9 mouse cellular contexts compared by ENCODE assay signal in genomic region chr5:71976571-71977061, GRCm38 (mm10).
DNase-seq lines count a peak whose midpoint lies in the region; ATAC-seq lines count a peak whose summit lies in the region.
"Had no signal": no experiment of that assay in that cellular context is flagged by ENCODE, and none has a peak within 500 bp of the region (broad histone marks: within the 10 kb centered on the region; RNA-seq: fewer than 3 reads in every experiment).

No protein-coding gene starts in this region.

- H3K27ac ChIP-seq in forebrain, embryonic 11.5 days (ENCODE audit: low read depth, low read length), result no peak overlapping the region
- no peak overlapping the region for H3K27ac ChIP-seq in forebrain, embryonic 10.5 days
- H3K27ac ChIP-seq in intestine, embryonic 15.5 days, result no peak overlapping the region

- no peak overlapping the region for H3K9ac ChIP-seq in forebrain, embryonic 11.5 days (ENCODE audit: low read length)
- H3K9ac ChIP-seq in intestine, embryonic 15.5 days, result no peak overlapping the region

- H3K27me3 ChIP-seq in forebrain, embryonic 11.5 days (ENCODE audit: control insufficient read depth, insufficient read depth, low read length), result no peaks in the 10 kb centered on the region
- H3K27me3 ChIP-seq in forebrain, embryonic 10.5 days (ENCODE audit: poor library complexity, severe bottlenecking), result no peaks in the 10 kb centered on the region
- H3K27me3 ChIP-seq in intestine, embryonic 15.5 days (replicated peaks), result no peaks in the 10 kb centered on the region

- H3K9me3 ChIP-seq in forebrain, embryonic 11.5 days (ENCODE audit: control insufficient read depth, low read length), result no peaks in the 10 kb centered on the region
- H3K9me3 ChIP-seq in forebrain, embryonic 10.5 days, result no peaks in the 10 kb centered on the region
- H3K9me3 ChIP-seq in intestine, embryonic 15.5 days, result no peaks in the 10 kb centered on the region

- no peak for DNase-seq in forebrain, embryonic 11.5 days (ENCODE audit: low spot score)
- DNase-seq in forebrain, embryonic 10.5 days (ENCODE audit: extremely low spot score, low spot score), result no peak
- DNase-seq in left cerebral cortex, adult 11 months (ENCODE audit: low spot score), result peak; percentile 68
- DNase-seq in right cerebral cortex, adult 18-20 months, result peak; percentile 75
- DNase-seq in urinary bladder, postnatal 14 days (ENCODE audit: low spot score), result no peak
- DNase-seq: gastrocnemius, postnatal 25 days had no signal

- H3K4me1 ChIP-seq in forebrain, embryonic 11.5 days (replicated peaks; ENCODE audit: control insufficient read depth, insufficient read depth, low read length), result no peaks in the 10 kb centered on the region
- H3K4me1 ChIP-seq in forebrain, embryonic 10.5 days, result no peaks in the 10 kb centered on the region
- H3K4me1 ChIP-seq in intestine, embryonic 15.5 days (replicated peaks), result no peaks in the 10 kb centered on the region

- WGBS in forebrain, embryonic 11.5 days, result 54% methylated on average over 5 of the region's 5 CpGs
- WGBS in forebrain, embryonic 10.5 days, result 74% methylated on average over 5 of the region's 5 CpGs
- 69% methylated on average over 5 of the region's 5 CpGs for WGBS in intestine, embryonic 15.5 days

- H3K4me2 ChIP-seq in forebrain, embryonic 11.5 days (ENCODE audit: low read depth, low read length, severe bottlenecking), result no peak overlapping the region
- no peak overlapping the region for H3K4me2 ChIP-seq in intestine, embryonic 15.5 days (replicated peaks)

- H3K36me3 ChIP-seq in forebrain, embryonic 11.5 days (ENCODE audit: control insufficient read depth, insufficient read depth, low read length), result no peaks in the 10 kb centered on the region
- H3K36me3 ChIP-seq in forebrain, embryonic 10.5 days (replicated peaks), result no peaks in the 10 kb centered on the region
- no peaks in the 10 kb centered on the region for H3K36me3 ChIP-seq in intestine, embryonic 15.5 days

- H3K4me3 ChIP-seq in forebrain, embryonic 11.5 days (ENCODE audit: low read depth, low read length), result no peak overlapping the region
- H3K4me3 ChIP-seq in forebrain, embryonic 10.5 days, result no peak overlapping the region
- no peak overlapping the region for H3K4me3 ChIP-seq in intestine, embryonic 15.5 days (replicated peaks)

- ATAC-seq in forebrain, embryonic 11.5 days (replicated peaks; ENCODE audit: low FRiP score), result peak; percentile 56
- ATAC-seq in frontal cortex, adult (ENCODE audit: low TSS enrichment), result peak; percentile 85
- no peak for ATAC-seq in megakaryocyte, adult 5-6 weeks (ENCODE audit: poor library complexity, severe bottlenecking)
- ATAC-seq in intestine, embryonic 15.5 days, result no peak

Comparison
In these comparisons a context has a peak if more than half of its experiments do, and no peak if none do; other contexts are left out.
1. ATAC-seq: peak in forebrain, embryonic 11.5 days (single experiment) and frontal cortex, adult (single experiment); none in megakaryocyte, adult 5-6 weeks (single experiment) and intestine, embryonic 15.5 days (single experiment).
2. DNase-seq: peak in left cerebral cortex, adult 11 months (single experiment) and right cerebral cortex, adult 18-20 months (single experiment); none in forebrain, embryonic 11.5 days (single experiment), forebrain, embryonic 10.5 days (single experiment) and urinary bladder, postnatal 14 days (single experiment).